Mouse (Mus musculus): ENCODE results near the gene 6030408B16Rik.

Gene 6030408B16Rik

GRCm38 (mm10) chr15:101297988-101298387 is 5.0 kb downstream of the 6030408B16Rik start:
- DNase-seq (ENCODE audit: low spot score in 2 of 2): no peak

GRCm38 (mm10) chr15:101298550-101298949 is 5.5 kb downstream of the 6030408B16Rik start:
- no peak for DNase-seq (ENCODE audit: low spot score in 2 of 2)

DNA sequence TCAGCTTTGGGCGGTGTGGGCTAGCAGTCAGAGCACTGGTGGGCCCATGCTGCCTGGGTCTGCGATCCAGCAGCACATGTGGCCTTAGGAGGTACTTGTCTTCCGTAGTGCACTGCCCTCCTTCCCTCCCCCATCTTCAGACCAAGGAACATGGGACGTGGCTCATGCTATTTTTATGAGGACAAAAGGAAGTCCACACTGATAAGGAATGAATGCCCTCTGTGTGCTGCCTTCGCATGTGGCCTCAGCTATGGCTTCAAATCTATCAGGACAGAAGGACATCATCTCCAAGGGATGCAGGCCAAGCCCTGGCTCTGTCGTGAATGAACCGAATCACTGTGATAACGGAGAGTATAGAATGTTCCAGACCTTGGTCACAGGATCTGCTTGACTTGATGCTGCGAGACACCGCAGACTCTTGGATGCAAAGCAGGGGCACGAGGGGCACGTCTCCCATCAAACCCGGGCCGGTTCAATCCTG is 6.5 kb downstream of the 6030408B16Rik start:
- DNase-seq (ENCODE audit: low spot score in 2 of 2): no peak

GRCm38 (mm10) chr15:101300128-101300527 is 7.1 kb downstream of the 6030408B16Rik start:
- DNase-seq (ENCODE audit: low spot score in 2 of 2): no peak

GRCm38 (mm10) chr15:101302201-101302600 is 9.2 kb downstream of the 6030408B16Rik start:
- DNase-seq (ENCODE audit: low spot score in 2 of 2): no peak

GRCm38 (mm10) chr15:101303830-101304229 is 10.8 kb downstream of the 6030408B16Rik start:
- no peak for DNase-seq (ENCODE audit: low spot score in 2 of 2)

DNA sequence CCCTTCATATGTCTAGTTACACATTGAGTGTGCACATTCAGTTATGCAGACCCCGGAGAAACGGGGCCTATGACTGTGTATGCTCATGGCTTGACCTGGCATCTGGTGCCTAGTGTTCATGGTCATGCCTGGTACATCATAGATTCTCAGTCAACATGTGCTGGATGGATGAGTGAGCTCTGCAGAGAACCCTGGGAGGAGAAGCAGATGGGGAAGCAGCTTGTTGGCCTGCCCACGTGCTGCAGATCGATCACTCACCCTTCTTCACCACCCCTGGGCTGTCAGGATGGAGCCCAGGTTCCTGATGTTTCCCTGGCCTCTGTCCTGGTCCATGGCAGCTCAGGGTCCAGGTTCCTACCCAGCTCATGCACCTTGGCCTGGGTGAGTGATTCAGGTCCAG is 13.4 kb downstream of the 6030408B16Rik start:
- no peak for DNase-seq (ENCODE audit: low spot score in 2 of 2)

DNA sequence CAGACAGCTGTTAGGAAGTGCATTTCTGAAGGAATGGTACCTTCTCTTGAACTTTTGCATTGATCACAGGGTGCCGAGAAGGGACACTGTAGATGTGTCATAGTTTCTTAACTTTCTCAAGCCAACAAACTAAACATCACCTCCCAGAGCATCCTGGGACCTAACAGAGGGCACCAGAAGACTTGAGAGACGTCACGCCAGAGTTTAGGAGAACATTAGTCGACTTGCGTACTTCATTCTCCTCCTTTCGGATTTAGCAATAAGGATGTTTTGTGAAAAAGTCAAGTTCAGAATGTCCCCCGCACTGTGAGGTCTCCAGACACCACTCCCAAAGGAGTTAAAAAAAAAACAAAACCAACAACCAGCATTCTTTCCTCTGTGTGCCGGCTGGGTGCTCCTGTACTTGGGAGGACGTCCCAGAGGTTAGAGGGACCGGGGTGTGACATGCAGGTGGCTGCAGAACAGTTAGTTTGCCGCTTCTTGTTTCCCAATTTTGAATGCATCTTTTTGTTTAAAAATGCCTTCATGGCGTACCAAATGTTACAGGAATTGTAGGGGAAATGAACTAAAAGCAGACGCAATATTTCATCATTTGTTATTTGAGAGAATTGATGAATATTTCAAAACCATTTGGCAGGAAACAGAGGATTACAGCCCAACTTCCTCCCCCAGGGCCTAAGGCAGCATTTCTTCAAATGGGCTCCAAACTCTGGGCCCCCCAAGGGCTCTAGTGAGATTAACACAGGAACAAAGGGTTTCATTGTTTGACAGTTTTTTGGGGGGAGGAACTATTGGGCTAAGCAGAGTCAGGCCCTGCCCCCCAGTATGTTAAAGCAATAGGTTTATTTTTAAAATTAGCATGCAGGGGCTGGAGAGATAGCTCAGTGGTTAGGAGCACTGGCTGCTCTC is 15.7 kb downstream of the 6030408B16Rik start:
- DNase-seq (ENCODE audit: low spot score in 2 of 2): peak; percentile 71 to 74

DNA sequence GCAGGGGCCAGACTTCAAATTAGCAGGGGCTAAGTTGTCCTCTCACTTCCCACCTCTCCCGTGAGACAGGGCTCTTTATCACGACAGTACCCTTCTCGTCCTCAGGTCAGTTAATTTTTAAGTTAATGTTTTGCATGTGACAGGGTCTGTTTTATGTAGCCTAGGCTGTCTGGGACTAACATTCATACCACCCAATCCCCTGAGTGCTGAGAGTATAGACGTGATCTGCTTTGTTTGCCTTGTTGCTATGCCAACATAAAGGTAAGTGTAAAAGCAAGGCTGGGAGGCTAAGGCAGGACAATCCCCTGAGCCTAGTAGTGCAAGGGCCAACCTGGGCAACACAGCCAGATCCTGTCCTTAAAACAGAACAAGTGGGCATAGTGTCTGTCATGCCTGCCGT is 16.5 kb downstream of the 6030408B16Rik start:
- no peak for DNase-seq (ENCODE audit: low spot score in 2 of 2)

DNA sequence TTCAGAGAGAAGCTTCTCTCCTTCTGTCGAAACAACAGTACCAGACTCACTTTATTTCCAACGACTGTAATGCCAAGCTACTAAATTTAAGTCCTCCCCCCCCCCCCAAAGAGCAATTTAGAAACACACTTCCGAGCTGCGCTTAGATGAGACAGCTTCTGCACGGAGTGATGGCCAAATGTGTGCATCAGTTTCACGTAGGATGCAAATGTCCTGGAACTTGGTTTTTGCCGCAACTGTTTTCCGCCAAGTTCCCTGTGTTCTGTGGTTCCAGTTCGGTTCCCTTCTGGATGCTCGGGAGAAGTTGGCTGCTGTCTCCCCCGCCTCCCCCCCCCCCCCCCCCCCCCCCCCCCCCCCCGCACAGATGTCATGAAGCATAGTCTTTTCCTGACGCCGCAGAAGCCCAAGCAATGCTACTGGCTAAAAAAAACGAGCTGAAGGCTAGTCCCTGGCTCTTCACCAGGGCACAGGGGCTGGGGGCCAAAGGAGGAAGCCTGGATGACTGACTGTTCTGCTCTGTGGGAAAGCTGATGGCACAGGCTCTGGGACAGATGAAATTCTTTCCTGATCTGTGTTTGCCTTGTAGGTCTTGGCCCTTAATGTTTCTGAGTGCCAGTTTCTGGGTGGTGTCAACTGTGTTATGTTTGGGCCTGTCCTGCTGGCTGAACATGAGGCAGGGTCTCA is 18.2 kb downstream of the 6030408B16Rik start:
- no peak for DNase-seq (ENCODE audit: low spot score in 2 of 2)

- no peak for DNase-seq (ENCODE audit: low spot score in 2 of 2)
Measured at GRCm38 (mm10) chr15:101312006-101312405, 19.0 kb downstream of the 6030408B16Rik start.

DNA sequence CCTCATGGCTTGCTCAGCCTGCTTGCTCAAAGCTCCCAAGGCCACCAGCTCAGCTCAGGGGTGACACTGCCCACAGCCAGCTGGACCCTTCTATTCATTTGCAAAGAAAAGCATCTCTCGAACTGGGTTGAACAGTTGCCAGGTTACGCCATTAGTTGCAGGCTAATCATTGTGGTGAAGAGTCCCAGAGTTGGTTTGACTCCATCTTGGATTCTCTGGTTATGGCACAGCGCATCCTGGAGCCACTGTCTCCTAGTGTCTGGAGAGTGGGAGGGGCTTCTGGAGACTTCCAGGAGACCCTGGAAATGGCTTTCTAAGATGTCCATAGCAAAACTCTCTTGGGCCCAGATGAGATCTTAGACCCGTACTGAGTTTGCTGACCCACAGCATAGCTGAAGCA is 22.4 kb downstream of the 6030408B16Rik start:
- DNase-seq (ENCODE audit: low spot score in 2 of 2): no peak

- peak; percentile 92 to 93 for DNase-seq (ENCODE audit: low spot score in 2 of 2)
Measured at GRCm38 (mm10) chr15:101315832-101316231, 22.8 kb downstream of the 6030408B16Rik start.

- no peak for DNase-seq (ENCODE audit: low spot score in 2 of 2)
Measured at GRCm38 (mm10) chr15:101316279-101316912, 23.4 kb downstream of the 6030408B16Rik start.

DNA sequence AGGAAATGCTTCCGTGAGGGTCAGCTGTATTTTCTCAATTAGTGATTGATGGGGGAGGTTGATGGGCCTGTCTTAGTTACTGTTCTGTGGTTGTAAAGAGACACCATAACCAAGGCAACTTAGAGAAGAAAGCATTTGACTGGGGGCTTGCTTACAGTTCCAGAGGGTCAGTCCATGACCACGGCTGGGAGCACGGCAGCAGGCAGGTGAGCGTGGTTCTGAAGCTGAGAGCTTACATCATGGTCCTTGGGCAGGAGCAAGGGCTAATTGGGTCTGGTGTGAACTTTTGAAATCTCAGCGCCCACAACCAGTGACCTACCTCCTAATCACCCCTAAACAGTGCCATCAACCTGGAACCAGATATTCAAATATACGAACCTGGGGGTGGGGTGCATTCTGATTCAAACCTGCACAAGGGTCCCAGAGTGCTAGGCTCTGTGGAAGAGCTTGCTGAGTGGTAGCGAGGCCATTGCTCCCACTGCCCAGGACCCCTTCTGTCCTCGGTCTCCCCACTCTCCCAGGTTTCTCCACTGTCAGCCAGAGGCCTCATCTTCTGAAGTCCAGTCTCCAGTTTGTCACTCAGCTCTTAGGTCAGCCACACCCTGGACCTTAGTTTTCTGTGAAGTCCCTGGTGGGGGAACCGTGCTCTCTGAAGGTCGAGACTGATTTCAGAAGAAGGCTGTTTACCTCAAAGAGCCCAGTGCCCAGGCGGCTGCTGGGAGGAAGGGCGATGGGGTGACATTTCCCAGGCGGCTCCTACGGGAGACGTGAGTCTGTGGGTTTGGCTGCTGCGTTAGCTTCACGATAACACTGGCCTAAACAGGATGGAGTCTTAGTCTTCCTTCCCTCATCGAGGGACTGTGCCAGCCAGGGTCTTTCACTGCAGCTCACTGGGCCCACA is 24.2 kb downstream of the 6030408B16Rik start:
- DNase-seq (ENCODE audit: low spot score in 2 of 2): no peak

DNA sequence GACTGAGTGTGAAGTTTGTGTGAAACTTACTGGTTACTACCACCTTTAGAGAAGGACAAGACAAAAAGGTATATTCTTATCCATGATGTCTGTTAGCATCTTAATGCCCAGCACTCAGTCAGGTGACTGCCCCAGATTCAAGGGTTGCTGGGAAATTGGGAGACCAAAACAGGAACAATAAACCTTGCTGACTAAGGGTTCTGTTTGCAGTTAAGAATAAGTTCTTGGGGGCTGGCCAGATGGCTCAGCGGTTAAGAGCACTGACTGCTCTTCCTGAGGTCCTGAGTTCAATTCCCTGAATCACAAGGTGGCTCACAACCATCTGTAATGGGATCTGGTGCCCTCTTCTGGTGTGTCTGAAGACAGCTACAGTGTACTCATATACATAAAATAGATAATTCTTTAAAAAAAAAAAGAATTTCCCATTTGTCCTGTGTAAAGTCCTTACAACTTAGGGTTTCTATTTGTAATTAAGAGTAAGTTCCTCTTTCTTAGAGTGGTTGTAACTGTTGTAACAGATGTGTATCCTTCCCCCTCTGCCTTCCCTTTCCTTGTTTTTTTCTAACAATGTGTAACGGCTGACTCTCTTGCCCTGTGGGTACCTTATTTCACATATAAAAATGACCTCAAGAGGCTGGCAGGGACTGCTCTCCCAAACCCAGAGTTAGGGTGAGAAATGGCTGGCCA is 24.9 kb downstream of the 6030408B16Rik start:
- no peak for DNase-seq (ENCODE audit: low spot score in 2 of 2)

DNA sequence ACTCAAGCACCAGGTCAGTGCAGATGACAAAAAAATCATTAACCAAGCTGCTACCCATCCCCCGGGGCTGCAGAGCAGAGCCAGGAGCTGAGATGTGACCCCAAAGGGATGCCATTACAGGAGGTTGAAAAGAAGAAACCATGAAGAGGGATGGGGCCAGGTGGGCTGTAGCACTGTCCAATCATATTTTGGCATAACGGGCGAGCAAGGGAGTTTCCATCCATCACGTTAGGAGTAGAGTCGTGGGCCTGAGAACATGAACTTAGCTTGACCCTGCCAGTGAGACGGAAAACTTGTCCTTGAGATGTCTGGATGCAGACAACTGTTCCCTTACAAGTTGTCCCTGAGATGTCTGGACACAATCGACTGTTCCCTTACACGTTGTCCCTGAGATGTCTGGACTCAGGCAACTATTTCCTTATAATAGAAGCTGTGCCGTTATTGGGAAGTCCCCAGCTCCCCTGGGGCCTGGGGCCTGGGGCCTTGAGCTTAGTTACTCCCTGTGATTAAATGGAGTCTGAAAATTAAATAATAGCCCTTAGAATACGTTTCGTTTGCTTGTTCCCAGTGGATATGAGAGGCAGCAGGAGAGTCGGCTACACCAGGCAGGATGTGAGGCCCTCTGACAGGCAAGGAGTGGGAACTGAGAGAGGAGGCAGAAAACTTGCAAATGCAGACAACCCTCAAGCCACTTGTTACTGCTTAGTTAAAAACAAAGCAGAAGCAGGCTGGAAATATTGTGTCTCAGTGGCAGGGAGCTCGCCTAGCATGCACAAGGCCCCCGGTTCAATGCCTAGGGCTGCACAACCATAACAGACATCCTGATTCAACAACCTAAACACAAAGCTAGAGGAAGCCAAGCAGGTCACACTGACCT is 26.1 kb downstream of the 6030408B16Rik start:
- DNase-seq (ENCODE audit: low spot score in 2 of 2): peak in 1 of 2 experiments; percentile 53

- DNase-seq (ENCODE audit: low spot score in 2 of 2): no peak
Measured at GRCm38 (mm10) chr15:101320010-101320617, 27.1 kb downstream of the 6030408B16Rik start.

- peak in 1 of 2 experiments; percentile 68 for DNase-seq (ENCODE audit: low spot score in 2 of 2)
Measured at GRCm38 (mm10) chr15:101320618-101321041, 27.6 kb downstream of the 6030408B16Rik start.

Measured in heart, adult 9 months (tissue).